Mouse (Mus musculus): ENCODE measurements around the gene Birc6.

GRCm38 (mm10) chr17:74569219-74569618, 41.1 kb downstream of the Birc6 start:
- TF ChIP-seq CTCF (IDR thresholded peaks at IDR 0.05; ENCODE audit: low read depth): no peak
- TF ChIP-seq EP300 (IDR thresholded peaks at IDR 0.05; ENCODE audit: low read depth): no peak

All from liver, postnatal 0 days (tissue).